Mouse (Mus musculus): ENCODE results near the gene Cmtm1.
A peak's percentile ranks its signal among the peaks of the same experiment; 100 is the strongest.
"Not testable (repeated sequence)": the region's sequence is repeated elsewhere in the genome, so short reads cannot be mapped to it uniquely, and the experiment has no call there.

Gene Cmtm1

GRCm38 (mm10) chr8:104321267-104321666 lies 11.3 kb upstream of the Cmtm1 start, which contains the start of gene Gm11020:
TSS of gene Gm11020 (plus strand) at chr8:104321567.
- not testable (repeated sequence) for DNase-seq (ENCODE audit: low spot score)

- DNase-seq (ENCODE audit: low spot score) = no peak
These were observed 3.4 kb upstream of the Cmtm1 start for GRCm38 (mm10) chr8:104313311-104313710.

GRCm38 (mm10) chr8:104312023-104312422 lies 2.1 kb upstream of the Cmtm1 start:
- DNase-seq (ENCODE audit: low spot score) = not testable (repeated sequence)

GRCm38 (mm10) chr8:104308341-104308740 lies 1.6 kb downstream of the Cmtm1 start:
- DNase-seq (ENCODE audit: low spot score) = not testable (repeated sequence)

GRCm38 (mm10) chr8:104304962-104305361 lies 5.0 kb downstream of the Cmtm1 start:
- DNase-seq (ENCODE audit: low spot score) = no peak

- peak; percentile 54 for DNase-seq (ENCODE audit: low spot score)
These were observed 7.4 kb downstream of the Cmtm1 start for GRCm38 (mm10) chr8:104302536-104302935.

- DNase-seq (ENCODE audit: low spot score) = peak; percentile 33
These were observed 8.4 kb downstream of the Cmtm1 start for GRCm38 (mm10) chr8:104301577-104301976.

- no peak for DNase-seq (ENCODE audit: low spot score)
These were observed 15.5 kb downstream of the Cmtm1 start for GRCm38 (mm10) chr8:104294396-104294795.

GRCm38 (mm10) chr8:104293081-104293480 lies 16.9 kb downstream of the Cmtm1 start, which contains the start of gene Cmtm2a:
TSS of gene Cmtm2a (minus strand) at chr8:104293181.
- DNase-seq (ENCODE audit: low spot score) = not testable (repeated sequence)

- DNase-seq (ENCODE audit: low spot score) = no peak
These were observed 41.0 kb downstream of the Cmtm1 start for GRCm38 (mm10) chr8:104268937-104269440.

GRCm38 (mm10) chr8:104268368-104268767 lies 41.6 kb downstream of the Cmtm1 start:
- no peak for DNase-seq (ENCODE audit: low spot score)

- not testable (repeated sequence) for DNase-seq (ENCODE audit: low spot score)
These were observed 45.5 kb downstream of the Cmtm1 start for GRCm38 (mm10) chr8:104264271-104264935.

- DNase-seq (ENCODE audit: low spot score) = not testable (repeated sequence)
These were observed 48.1 kb downstream of the Cmtm1 start for GRCm38 (mm10) chr8:104261802-104262201.

GRCm38 (mm10) chr8:104253016-104253415 lies 56.9 kb downstream of the Cmtm1 start:
- DNase-seq (ENCODE audit: low spot score) = no peak

- no peak for DNase-seq (ENCODE audit: low spot score)
These were observed 58.5 kb downstream of the Cmtm1 start for GRCm38 (mm10) chr8:104251461-104251860.

GRCm38 (mm10) chr8:104250439-104251367 lies 59.2 kb downstream of the Cmtm1 start, which contains the start of gene Cklf:
TSS of gene Cklf (plus strand) at chr8:104250861.
- DNase-seq (ENCODE audit: low spot score) = peak; percentile 86

- no peak for DNase-seq (ENCODE audit: low spot score)
These were observed 60.4 kb downstream of the Cmtm1 start for GRCm38 (mm10) chr8:104249442-104249996.

GRCm38 (mm10) chr8:104248276-104248675 lies 61.7 kb downstream of the Cmtm1 start, which contains the start of gene Tk2:
TSS of gene Tk2 (minus strand) at chr8:104248558.
- peak; percentile 76 for DNase-seq (ENCODE audit: low spot score)

GRCm38 (mm10) chr8:104247908-104248275 lies 62.1 kb downstream of the Cmtm1 start:
- no peak for DNase-seq (ENCODE audit: low spot score)

GRCm38 (mm10) chr8:104247054-104247907 lies 62.7 kb downstream of the Cmtm1 start:
- no peak for DNase-seq (ENCODE audit: low spot score)

- no peak for DNase-seq (ENCODE audit: low spot score)
These were observed 63.3 kb downstream of the Cmtm1 start for GRCm38 (mm10) chr8:104246621-104247020.
